Mouse (Mus musculus) heart, embryonic 12.5 days (tissue): Measurements from ENCODE around the gene Mrpl4. TPM values are rescaled to one million over a fixed set of nuclear protein-coding genes. Genes with fewer than 3 reads are reported as not detected.

Experiments
- ATAC-seq: fragments of 200-750 bp; cut with Nextera tagmentation; 2 replicates; pipeline ENCODE4 v1.8.0; 2017; ENCODE audit warnings: moderate TSS enrichment, moderate library complexity; ENCODE audit not compliant: insufficient number of reproducible peaks, low FRiP score
- H3K27ac ChIP-seq: fragments of 300-500 bp; sonication (generic); 2 replicates; pipeline ENCODE4 v1.5.1; 2016; ENCODE audit warnings: mild to moderate bottlenecking, moderate library complexity; ENCODE audit not compliant: poor library complexity, severe bottlenecking
- H3K27me3 ChIP-seq: fragments of 300-500 bp; sonication (generic); replicated peaks from 2 replicates; pipeline ENCODE4 v1.6.1; 2016; ENCODE audit warnings: mild to moderate bottlenecking, moderate library complexity
- H3K36me3 ChIP-seq: fragments of 300-500 bp; sonication (generic); 2 replicates; pipeline ENCODE4 v1.6.1; 2016; ENCODE audit warnings: mild to moderate bottlenecking, moderate library complexity
- H3K4me1 ChIP-seq: fragments of 300-500 bp; sonication (generic); replicated peaks from 2 replicates; pipeline ENCODE4 v1.6.1; 2016; ENCODE audit warnings: mild to moderate bottlenecking
- H3K4me2 ChIP-seq: fragments of 300-500 bp; sonication (generic); 2 replicates; pipeline ENCODE4 v1.6.1; 2016; ENCODE audit warnings: mild to moderate bottlenecking, moderate library complexity
- H3K4me3 ChIP-seq: fragments of 300-500 bp; sonication (generic); 2 replicates; pipeline ENCODE4 v1.5.1; 2016; ENCODE audit warnings: mild to moderate bottlenecking
- H3K9ac ChIP-seq: fragments of 300-500 bp; sonication (generic); 2 replicates; pipeline ENCODE4 v1.6.1; 2016; ENCODE audit warnings: mild to moderate bottlenecking, moderate library complexity
- H3K9me3 ChIP-seq: fragments of 300-500 bp; sonication (generic); replicated peaks from 2 replicates; pipeline ENCODE4 v1.6.1; 2016; ENCODE audit warnings: mild to moderate bottlenecking, moderate library complexity
- WGBS: fragments of 180-500 bp; shearing (Covaris S2); methylation state at CpG from one replicate; pipeline ENCODE4 v1.1.7; 2016; 5-methylcytosine and 5-hydroxymethylcytosine counted together
- polyA plus RNA-seq: library from polyadenylated mRNA; unstranded; fragments of >200 nt; fragmentation: Nextera tagmentation; extraction: Ambion mirVana; gene quantifications from 2 replicates; pipeline ENCODE4 v1.2.1, GENCODE M21; 2016

The Mrpl4 gene
- polyA plus RNA-seq, 1 experiment from 2014 or later, result 123 TPM

- no peak overlapping the region for H3K27ac ChIP-seq
- H3K36me3 ChIP-seq, result no peaks in the 10 kb centered on the region
- peak overlapping the region; percentile 55 for H3K4me3 ChIP-seq
- WGBS, result under 1% methylated on average over 34 of the region's 36 CpGs
- peak overlapping the region; percentile 57 for H3K9ac ChIP-seq
- H3K9me3 ChIP-seq, result no peaks in the 10 kb centered on the region
- ATAC-seq, result peak; percentile 10; the same call in 1 of the 2 replicates
- peaks cover 84% of the 10 kb centered on the region for H3K27me3 ChIP-seq
- peaks cover 62% of the 10 kb centered on the region for H3K4me1 ChIP-seq
- H3K4me2 ChIP-seq, result peak overlapping the region; percentile 94
Measured at GRCm38 (mm10) chr9:21031251-21031895, 28.8 kb downstream of the Mrpl4 start.

GRCm38 (mm10) chr9:21031896-21032351, 29.4 kb downstream of the Mrpl4 start, which contains the start of gene Icam5:
Gene Icam5, plus strand, starts transcription at chr9:21032073.
- H3K4me3 ChIP-seq, result peak within 1 kb of the TSS; percentile 55
- H3K4me2 ChIP-seq, result peak within 1 kb of the TSS; percentile 94
- peak within 1 kb of the TSS; percentile 57 for H3K9ac ChIP-seq
- no peaks in the 10 kb centered on the region for H3K36me3 ChIP-seq
- peaks cover 66% of the 10 kb centered on the region for H3K4me1 ChIP-seq
- ATAC-seq, result no peak
- 1% methylated on average over 35 of the region's 35 CpGs for WGBS
- peaks cover 84% of the 10 kb centered on the region for H3K27me3 ChIP-seq
- no peaks in the 10 kb centered on the region for H3K9me3 ChIP-seq
- H3K27ac ChIP-seq, result no peak within 1 kb of the TSS

GRCm38 (mm10) chr9:21032491-21032890, 30.0 kb downstream of the Mrpl4 start:
- H3K4me2 ChIP-seq, result peak overlapping the region; percentile 94
- peaks cover 84% of the 10 kb centered on the region for H3K27me3 ChIP-seq
- H3K9me3 ChIP-seq, result no peaks in the 10 kb centered on the region
- H3K27ac ChIP-seq, result no peak overlapping the region
- peak overlapping the region; percentile 55 for H3K4me3 ChIP-seq
- no peak for ATAC-seq
- H3K9ac ChIP-seq, result no peak overlapping the region
- H3K4me1 ChIP-seq, result peaks cover 71% of the 10 kb centered on the region
- no peaks in the 10 kb centered on the region for H3K36me3 ChIP-seq
- WGBS, result 5% methylated on average over 7 of the region's 7 CpGs

GRCm38 (mm10) chr9:21033136-21033535, 30.6 kb downstream of the Mrpl4 start:
- WGBS, result under 1% methylated on average over 33 of the region's 34 CpGs
- peaks cover 84% of the 10 kb centered on the region for H3K27me3 ChIP-seq
- no peaks in the 10 kb centered on the region for H3K36me3 ChIP-seq
- peaks cover 76% of the 10 kb centered on the region for H3K4me1 ChIP-seq
- peak overlapping the region; percentile 55 for H3K4me3 ChIP-seq
- H3K9me3 ChIP-seq, result no peaks in the 10 kb centered on the region
- peak; percentile 64 for ATAC-seq
- peak overlapping the region; percentile 94 for H3K4me2 ChIP-seq
- no peak overlapping the region for H3K27ac ChIP-seq
- peak overlapping the region; percentile 22; the same call in 1 of the 2 replicates for H3K9ac ChIP-seq

- WGBS, result 5% methylated on average over 17 of the region's 17 CpGs
- H3K9ac ChIP-seq, result no peak overlapping the region
- peaks cover 6% of the 10 kb centered on the region; the same call in 1 of the 2 replicates for H3K9me3 ChIP-seq
- ATAC-seq, result no peak
- no peak overlapping the region for H3K27ac ChIP-seq
- H3K4me2 ChIP-seq, result no peak overlapping the region
- no peaks in the 10 kb centered on the region for H3K36me3 ChIP-seq
- no peak overlapping the region for H3K4me3 ChIP-seq
- H3K4me1 ChIP-seq, result peaks cover 69% of the 10 kb centered on the region
- peaks cover 88% of the 10 kb centered on the region for H3K27me3 ChIP-seq
Measured at GRCm38 (mm10) chr9:21034481-21035085, 32.0 kb downstream of the Mrpl4 start.

- H3K4me3 ChIP-seq, result no peak overlapping the region
- H3K27ac ChIP-seq, result no peak overlapping the region
- no peaks in the 10 kb centered on the region for H3K36me3 ChIP-seq
- H3K9me3 ChIP-seq, result peaks cover 7% of the 10 kb centered on the region; the same call in 1 of the 2 replicates
- no peak overlapping the region for H3K4me2 ChIP-seq
- peaks cover 90% of the 10 kb centered on the region for H3K27me3 ChIP-seq
- H3K9ac ChIP-seq, result no peak overlapping the region
- WGBS, result 22% methylated on average over 9 of the region's 9 CpGs
- ATAC-seq, result no peak
- peaks cover 59% of the 10 kb centered on the region for H3K4me1 ChIP-seq
Measured at GRCm38 (mm10) chr9:21035586-21035985, 33.0 kb downstream of the Mrpl4 start.

GRCm38 (mm10) chr9:21036161-21036560, 33.6 kb downstream of the Mrpl4 start:
- no peak overlapping the region for H3K27ac ChIP-seq
- H3K27me3 ChIP-seq, result peaks cover 95% of the 10 kb centered on the region
- peaks cover 54% of the 10 kb centered on the region for H3K4me1 ChIP-seq
- H3K36me3 ChIP-seq, result no peaks in the 10 kb centered on the region
- no peak for ATAC-seq
- WGBS, result 11% methylated on average over 20 of the region's 20 CpGs
- H3K9ac ChIP-seq, result no peak overlapping the region
- peaks cover 7% of the 10 kb centered on the region; the same call in 1 of the 2 replicates for H3K9me3 ChIP-seq
- H3K4me2 ChIP-seq, result peak overlapping the region; percentile 73; the same call in 1 of the 2 replicates
- peak overlapping the region; percentile 39; the same call in 1 of the 2 replicates for H3K4me3 ChIP-seq

- Histone ChIP-seq H3K9ac (no peak overlapping the region), H3K9me3 (peaks cover 7% of the 10 kb centered on the region; the same call in 1 of the 2 replicates), H3K4me2 (peak overlapping the region; percentile 73), H3K4me1 (peaks cover 50% of the 10 kb centered on the region), H3K27ac (no peak overlapping the region), H3K36me3 (no peaks in the 10 kb centered on the region), H3K4me3 (peak overlapping the region; percentile 39), H3K27me3 (peaks cover 92% of the 10 kb centered on the region)
- no peak for ATAC-seq
- 5% methylated on average over 22 of the region's 22 CpGs for WGBS
Measured at GRCm38 (mm10) chr9:21036666-21037065, 34.1 kb downstream of the Mrpl4 start.

- WGBS, result 3% methylated on average over 31 of the region's 31 CpGs
- Histone ChIP-seq H3K27ac (no peak overlapping the region), H3K36me3 (no peaks in the 10 kb centered on the region), H3K4me1 (peaks cover 42% of the 10 kb centered on the region), H3K4me3 (peak overlapping the region; percentile 39), H3K4me2 (peak overlapping the region; percentile 73), H3K9ac (peak overlapping the region; percentile 46), H3K9me3 (peaks cover 7% of the 10 kb centered on the region; the same call in 1 of the 2 replicates), H3K27me3 (peaks cover 88% of the 10 kb centered on the region)
- ATAC-seq, result peak; percentile 41
Measured at GRCm38 (mm10) chr9:21037481-21037891, 34.9 kb downstream of the Mrpl4 start.

GRCm38 (mm10) chr9:21039779-21040178, 37.2 kb downstream of the Mrpl4 start:
- Histone ChIP-seq H3K27me3 (peaks cover 66% of the 10 kb centered on the region), H3K36me3 (no peaks in the 10 kb centered on the region), H3K9ac (no peak overlapping the region), H3K4me3 (no peak overlapping the region), H3K4me2 (no peak overlapping the region), H3K9me3 (peaks cover 7% of the 10 kb centered on the region; the same call in 1 of the 2 replicates), H3K4me1 (peaks cover 27% of the 10 kb centered on the region), H3K27ac (no peak overlapping the region)
- 69% methylated on average over 3 of the region's 3 CpGs for WGBS
- no peak for ATAC-seq

- Histone ChIP-seq H3K9me3 (peaks cover 7% of the 10 kb centered on the region; the same call in 1 of the 2 replicates), H3K4me1 (peaks cover 17% of the 10 kb centered on the region), H3K27me3 (peaks cover 51% of the 10 kb centered on the region), H3K27ac (no peak overlapping the region), H3K4me2 (no peak overlapping the region), H3K9ac (no peak overlapping the region), H3K4me3 (no peak overlapping the region), H3K36me3 (no peaks in the 10 kb centered on the region)
- ATAC-seq, result no peak
- 32% methylated on average over 4 of the region's 4 CpGs for WGBS
Measured at GRCm38 (mm10) chr9:21041308-21041707, 38.8 kb downstream of the Mrpl4 start.
